Mouse (Mus musculus) G1E (cell line): ENCODE data around the gene Dennd1a. TPM values are rescaled to one million over a fixed set of nuclear protein-coding genes. Genes with fewer than 3 reads are reported as not detected.

Experiments used
- ATAC-seq: 2 replicates; pipeline ENCODE4 v1.8.0; 2016; ENCODE audit warnings: mild to moderate bottlenecking; ENCODE audit not compliant: insufficient number of reproducible peaks, poor library complexity, low FRiP score, severe bottlenecking; ENCODE audit errors: extremely low read depth
- DNase-seq: peaks from one replicate; pipeline ENCODE4 v3.0.0; 2012; ENCODE audit warnings: low spot score
- H3K27me3 ChIP-seq: 2 replicates; pipeline ENCODE4 v1.6.1; 2012; ENCODE audit warnings: mild to moderate bottlenecking, low read length, inconsistent platforms; ENCODE audit not compliant: insufficient read depth
- H3K36me3 ChIP-seq: replicated peaks from 2 replicates; pipeline ENCODE3; 2012; ENCODE audit warnings: mild to moderate bottlenecking, inconsistent platforms
- H3K4me1 ChIP-seq: 2 replicates; pipeline ENCODE4 v1.6.1; 2012; ENCODE audit warnings: low read depth, low read length, inconsistent platforms, mixed read lengths; ENCODE audit not compliant: insufficient read depth
- H3K4me3 ChIP-seq: 2 replicates; pipeline ENCODE4 v1.5.1; 2012; ENCODE audit warnings: low read depth, mild to moderate bottlenecking, inconsistent platforms, low read length, moderate library complexity, mixed read lengths
- H3K9me3 ChIP-seq: replicated peaks from 2 replicates; pipeline ENCODE4 v1.6.1; 2012; ENCODE audit warnings: inconsistent platforms
- CTCF ChIP-seq: IDR thresholded peaks from 2 replicates; pipeline ENCODE4 v1.5.1; 2012; ENCODE audit warnings: low read depth, low read length, inconsistent platforms, mixed read lengths
- GATA1 ChIP-seq: IDR thresholded peaks from 2 replicates; pipeline ENCODE4 v1.6.1; 2012; ENCODE audit warnings: borderline replicate concordance, low read length, inconsistent platforms, mixed read lengths
- GATA2 ChIP-seq: IDR thresholded peaks from 2 replicates; pipeline ENCODE4 v1.6.1; 2012; ENCODE audit warnings: low read depth, low read length, inconsistent platforms, borderline replicate concordance
- POLR2AphosphoS5 ChIP-seq: IDR thresholded peaks from 2 replicates; pipeline ENCODE4 v1.6.1; 2012; ENCODE audit warnings: low read depth, low read length, inconsistent platforms; ENCODE audit not compliant: insufficient replicate concordance
- TAL1 ChIP-seq: conservative IDR thresholded peaks from 2 replicates; pipeline ENCODE4 v1.6.1; 2012; ENCODE audit warnings: low read depth, low read length, inconsistent platforms, mixed read lengths
- polyA plus RNA-seq: library from polyadenylated mRNA; stranded (reverse); fragments of >175 nt; gene quantifications from 2 replicates; pipeline ENCODE4 v1.2.3, GENCODE M21; 2012
- total RNA-seq, 2 experiments: library from RNA; stranded (forward) in 1 of 2; stranded (reverse) in 1 of 2; fragments of 200-1000 nt in 1 of 2; fragments of >200 nt in 1 of 2; fragmentation: Nextera tagmentation in 1 of 2; gene quantifications; 2 replicates each; pipeline ENCODE4 v1.2.3; 2014 to 2017

Gene Dennd1a
- total and polyA plus RNA-seq, 3 experiments = 25.5 to 78.7 (median 71.0) TPM

- DNase-seq (no peak), ATAC-seq (no peak)
- Histone ChIP-seq H3K27me3 (no peaks in the 10 kb centered on the region), H3K36me3 (peaks cover 64% of the 10 kb centered on the region), H3K9me3 (no peaks in the 10 kb centered on the region), H3K4me3 (no peak overlapping the region), H3K4me1 (no peaks in the 10 kb centered on the region)
- TF ChIP-seq CTCF (no peak), GATA1 (no peak), POLR2AphosphoS5 (no peak), GATA2 (no peak), TAL1 (no peak)
Observed at GRCm38 (mm10) chr2:37867387-37867786, 419.8 kb downstream of the Dennd1a start.

- no peak for ATAC-seq
- TF ChIP-seq POLR2AphosphoS5 (no peak), TAL1 (no peak), CTCF (no peak), GATA2 (no peak), GATA1 (no peak)
- H3K36me3 ChIP-seq = peaks cover 69% of the 10 kb centered on the region
- no peaks in the 10 kb centered on the region for H3K4me1 ChIP-seq
- no peaks in the 10 kb centered on the region for H3K27me3 ChIP-seq
- DNase-seq = no peak
- H3K9me3 ChIP-seq = no peaks in the 10 kb centered on the region
- no peak overlapping the region for H3K4me3 ChIP-seq
Observed at GRCm38 (mm10) chr2:37857472-37857871, 429.7 kb downstream of the Dennd1a start.

- ATAC-seq (no peak), DNase-seq (no peak)
- Histone ChIP-seq H3K36me3 (peaks cover 71% of the 10 kb centered on the region), H3K27me3 (no peaks in the 10 kb centered on the region), H3K9me3 (no peaks in the 10 kb centered on the region), H3K4me1 (no peaks in the 10 kb centered on the region), H3K4me3 (no peak overlapping the region)
- TF ChIP-seq TAL1 = no peak
- TF ChIP-seq GATA2 = no peak
- TF ChIP-seq CTCF = no peak
- TF ChIP-seq POLR2AphosphoS5 = no peak
- TF ChIP-seq GATA1 = no peak
Observed at GRCm38 (mm10) chr2:37856955-37857354, 430.2 kb downstream of the Dennd1a start.

- TF ChIP-seq CTCF (no peak), POLR2AphosphoS5 (no peak), GATA2 (no peak), GATA1 (no peak), TAL1 (no peak)
- H3K36me3 ChIP-seq = peaks cover 78% of the 10 kb centered on the region
- ATAC-seq = no peak
Observed at GRCm38 (mm10) chr2:37855226-37855625, 432.0 kb downstream of the Dennd1a start.

GRCm38 (mm10) chr2:37853878-37854435 lies 433.2 kb downstream of the Dennd1a start:
- H3K4me1 ChIP-seq = no peaks in the 10 kb centered on the region
- no peak for ATAC-seq
- TF ChIP-seq TAL1 (no peak), GATA1 (no peak), POLR2AphosphoS5 (no peak), CTCF (no peak), GATA2 (no peak)
- H3K4me3 ChIP-seq = no peak overlapping the region
- DNase-seq = no peak
- no peaks in the 10 kb centered on the region for H3K9me3 ChIP-seq
- H3K36me3 ChIP-seq = peaks cover 79% of the 10 kb centered on the region
- no peaks in the 10 kb centered on the region for H3K27me3 ChIP-seq

More at GRCm38 (mm10) chr2:37855226-37855625, 432.0 kb downstream of the Dennd1a start:
- Histone ChIP-seq H3K4me3 (no peak overlapping the region), H3K4me1 (no peaks in the 10 kb centered on the region), H3K27me3 (no peaks in the 10 kb centered on the region), H3K9me3 (no peaks in the 10 kb centered on the region)
- DNase-seq = no peak

- H3K9me3 ChIP-seq = no peaks in the 10 kb centered on the region
- no peak for DNase-seq
- peaks cover 73% of the 10 kb centered on the region for H3K36me3 ChIP-seq
- no peak overlapping the region for H3K4me3 ChIP-seq
- H3K4me1 ChIP-seq = no peaks in the 10 kb centered on the region
- H3K27me3 ChIP-seq = no peaks in the 10 kb centered on the region
- no peak for TF ChIP-seq POLR2AphosphoS5
- no peak for TF ChIP-seq CTCF
- TF ChIP-seq GATA1 = no peak
- no peak for TF ChIP-seq GATA2
- no peak for TF ChIP-seq TAL1
- no peak for ATAC-seq
Observed at GRCm38 (mm10) chr2:37850626-37851025, 436.6 kb downstream of the Dennd1a start.

- Histone ChIP-seq H3K4me1 (no peaks in the 10 kb centered on the region), H3K36me3 (peaks cover 68% of the 10 kb centered on the region)
- ATAC-seq = no peak
Observed at GRCm38 (mm10) chr2:37849357-37849756, 437.8 kb downstream of the Dennd1a start.

More at GRCm38 (mm10) chr2:37849357-37849756, 437.8 kb downstream of the Dennd1a start:
- no peaks in the 10 kb centered on the region for H3K9me3 ChIP-seq
- no peaks in the 10 kb centered on the region for H3K27me3 ChIP-seq
- no peak for TF ChIP-seq GATA2
- 0 out of 2 replicates have a peak, but pooled peaks have one; percentile 30 for TF ChIP-seq CTCF
- no peak overlapping the region for H3K4me3 ChIP-seq
- no peak for DNase-seq
